Mouse (Mus musculus) kidney, adult 2 months (tissue): ENCODE results near the gene Pet117. TPM values are rescaled to one million over a fixed set of nuclear protein-coding genes. Genes with fewer than 3 reads are reported as not detected.

Source experiments
- DNase-seq: peaks from one replicate; pipeline ENCODE4 v3.0.0; 2021
- H3K27ac ChIP-seq: fragments of 200-500 bp; 2 replicates; pipeline ENCODE4 v1.5.1; 2012; ENCODE audit warnings: low read depth, low read length, control low read depth, inconsistent platforms; ENCODE audit not compliant: insufficient read depth
- H3K27me3 ChIP-seq: fragments of 200-500 bp; replicated peaks from 2 replicates; pipeline ENCODE4 v1.6.1; 2012; ENCODE audit warnings: mild to moderate bottlenecking, moderate library complexity, low read length, inconsistent platforms; ENCODE audit not compliant: control insufficient read depth, insufficient read depth
- H3K36me3 ChIP-seq: fragments of 200-500 bp; 2 replicates; pipeline ENCODE4 v1.6.1; 2012; ENCODE audit warnings: mild to moderate bottlenecking, moderate library complexity, low read length, inconsistent platforms; ENCODE audit not compliant: control insufficient read depth, insufficient read depth
- H3K4me1 ChIP-seq: fragments of 200-500 bp; 2 replicates; pipeline ENCODE4 v1.6.1; 2011; ENCODE audit warnings: low read length; ENCODE audit not compliant: control insufficient read depth, insufficient read depth
- H3K4me3 ChIP-seq: fragments of 200-500 bp; 2 replicates; pipeline ENCODE4 v1.5.1; 2011; ENCODE audit warnings: mild to moderate bottlenecking, low read depth, low read length, control low read depth; ENCODE audit not compliant: insufficient read depth
- CTCF ChIP-seq: fragments of 200-500 bp; conservative IDR thresholded peaks from 2 replicates; pipeline ENCODE4 v1.5.1; 2011; ENCODE audit warnings: low read depth, mild to moderate bottlenecking, control low read depth, low read length, moderate library complexity, mixed read lengths; ENCODE audit not compliant: insufficient read depth, insufficient read length
- POLR2A ChIP-seq: fragments of 200-500 bp; IDR thresholded peaks from one replicate; pipeline ENCODE4 v1.6.1; 2011; ENCODE audit warnings: low read depth, low read length, control low read depth
- WGBS: fragments of 180-500 bp; shearing (Covaris S2); methylation state at CpG from one replicate; pipeline ENCODE4 v1.1.7; 2018; 5-methylcytosine and 5-hydroxymethylcytosine counted together
- polyA plus RNA-seq: library from polyadenylated mRNA; depleted of rRNA; stranded (reverse); fragments of >200 nt; gene quantifications from 2 replicates; pipeline ENCODE4 v1.2.3, GENCODE M21; 2012

The Pet117 gene
- polyA plus RNA-seq, 1 experiment = not detected

- Histone ChIP-seq H3K4me1 (no peaks in the 10 kb centered on the region), H3K27ac (no peak overlapping the region), H3K4me3 (no peak overlapping the region), H3K27me3 (no peaks in the 10 kb centered on the region), H3K36me3 (no peaks in the 10 kb centered on the region)
- DNase-seq = peak; percentile 10
- TF ChIP-seq POLR2A (no peak), CTCF (peak; percentile 46)
- WGBS = 73% methylated on average over 3 of the region's 3 CpGs
Observed at GRCm38 (mm10) chr2:144348525-144348924, 20.3 kb upstream of the Pet117 start.

- Histone ChIP-seq H3K27me3 (no peaks in the 10 kb centered on the region), H3K4me1 (no peaks in the 10 kb centered on the region), H3K27ac (no peak overlapping the region), H3K36me3 (no peaks in the 10 kb centered on the region), H3K4me3 (no peak overlapping the region)
- DNase-seq = no peak
- 82% methylated on average over 11 of the region's 11 CpGs for WGBS
- TF ChIP-seq CTCF (no peak), POLR2A (no peak)
Observed at GRCm38 (mm10) chr2:144352843-144353242, 16.0 kb upstream of the Pet117 start.

GRCm38 (mm10) chr2:144369020-144369421 is 225 bp downstream of the Pet117 start:
- WGBS = under 1% methylated on average over 37 of the region's 43 CpGs
- H3K27me3 ChIP-seq = no peaks in the 10 kb centered on the region
- H3K4me3 ChIP-seq = peak overlapping the region; percentile 100
- peaks cover 7% of the 10 kb centered on the region for H3K4me1 ChIP-seq
- peak overlapping the region; percentile 98 for H3K27ac ChIP-seq
- TF ChIP-seq POLR2A (no peak), CTCF (no peak)
- no peak for DNase-seq
- peaks cover 5% of the 10 kb centered on the region for H3K36me3 ChIP-seq

- Histone ChIP-seq H3K36me3 (peaks cover 8% of the 10 kb centered on the region), H3K4me1 (peaks cover 7% of the 10 kb centered on the region), H3K27ac (peak overlapping the region; percentile 98), H3K4me3 (peak overlapping the region; percentile 100), H3K27me3 (no peaks in the 10 kb centered on the region)
- WGBS = under 1% methylated on average over 12 of the region's 12 CpGs
- no peak for TF ChIP-seq POLR2A
- TF ChIP-seq CTCF = no peak
- DNase-seq = peak; percentile 69
Observed at GRCm38 (mm10) chr2:144369511-144369910, 715 bp downstream of the Pet117 start.

- Histone ChIP-seq H3K27me3 (no peaks in the 10 kb centered on the region), H3K4me3 (no peak overlapping the region), H3K36me3 (peaks cover 8% of the 10 kb centered on the region), H3K27ac (no peak overlapping the region; the same call in 1 of the 2 replicates), H3K4me1 (peaks cover 7% of the 10 kb centered on the region)
- peak; percentile 39 for DNase-seq
- TF ChIP-seq CTCF (no peak), POLR2A (no peak)
- WGBS = 55% methylated on average over 4 of the region's 4 CpGs
Observed at GRCm38 (mm10) chr2:144371566-144371965, 2.8 kb downstream of the Pet117 start.

GRCm38 (mm10) chr2:144373063-144373462 is 4.3 kb downstream of the Pet117 start:
- no peak overlapping the region for H3K4me3 ChIP-seq
- DNase-seq = no peak
- no peak overlapping the region for H3K27ac ChIP-seq
- H3K27me3 ChIP-seq = no peaks in the 10 kb centered on the region
- 91% methylated on average over 9 of the region's 9 CpGs for WGBS
- TF ChIP-seq CTCF = no peak
- TF ChIP-seq POLR2A = no peak
- H3K36me3 ChIP-seq = peaks cover 8% of the 10 kb centered on the region
- peaks cover 7% of the 10 kb centered on the region for H3K4me1 ChIP-seq

- no peak for DNase-seq
- peaks cover 8% of the 10 kb centered on the region for H3K36me3 ChIP-seq
- 85% methylated on average over 10 of the region's 10 CpGs for WGBS
- H3K27ac ChIP-seq = no peak overlapping the region
- TF ChIP-seq POLR2A (no peak), CTCF (no peak)
- no peaks in the 10 kb centered on the region for H3K27me3 ChIP-seq
- peaks cover 5% of the 10 kb centered on the region for H3K4me1 ChIP-seq
- no peak overlapping the region for H3K4me3 ChIP-seq
Observed at GRCm38 (mm10) chr2:144375063-144375703, 6.4 kb downstream of the Pet117 start.
